Mouse (Mus musculus) left cerebral cortex, adult 2 months (tissue): ENCODE measurements around the gene Arhgef10l. TPM values are rescaled to one million over a fixed set of nuclear protein-coding genes. Genes with fewer than 3 reads are reported as not detected.

Experiments used
- DNase-seq, 2 experiments: peaks; one replicate each; pipeline ENCODE4 v3.0.0; 2021 to 2022; ENCODE audit warnings: low spot score in 2 of 2, mixed read lengths in 1 of 2; ENCODE audit errors: extremely low spot score in 1 of 2
- H3K27ac ChIP-seq: fragments of 200-600 bp; 2 replicates; pipeline ENCODE4 v1.8.1; 2022
- H3K4me3 ChIP-seq: fragments of 200-600 bp; 2 replicates; pipeline ENCODE4 v1.8.1; 2022
- CTCF ChIP-seq: fragments of 200-600 bp; IDR thresholded peaks from 2 replicates; pipeline ENCODE4 v1.8.1; 2022; ENCODE audit warnings: antibody characterized with exemption, mild to moderate bottlenecking, moderate library complexity
- intact Hi-C: fragments of 180-260 bp; cut with DNase I; formaldehyde crosslinking; loops from one replicate; pipeline ENCODE4 v1.15.1; 2025
- total RNA-seq, 2 experiments: library from RNA; stranded (reverse); gene quantifications; 2 replicates each; pipeline ENCODE4 v1.2.3; 2021

The Arhgef10l gene
- total RNA-seq, 2 experiments from 2014 or later: 63.2 to 71.5 TPM

DNA sequence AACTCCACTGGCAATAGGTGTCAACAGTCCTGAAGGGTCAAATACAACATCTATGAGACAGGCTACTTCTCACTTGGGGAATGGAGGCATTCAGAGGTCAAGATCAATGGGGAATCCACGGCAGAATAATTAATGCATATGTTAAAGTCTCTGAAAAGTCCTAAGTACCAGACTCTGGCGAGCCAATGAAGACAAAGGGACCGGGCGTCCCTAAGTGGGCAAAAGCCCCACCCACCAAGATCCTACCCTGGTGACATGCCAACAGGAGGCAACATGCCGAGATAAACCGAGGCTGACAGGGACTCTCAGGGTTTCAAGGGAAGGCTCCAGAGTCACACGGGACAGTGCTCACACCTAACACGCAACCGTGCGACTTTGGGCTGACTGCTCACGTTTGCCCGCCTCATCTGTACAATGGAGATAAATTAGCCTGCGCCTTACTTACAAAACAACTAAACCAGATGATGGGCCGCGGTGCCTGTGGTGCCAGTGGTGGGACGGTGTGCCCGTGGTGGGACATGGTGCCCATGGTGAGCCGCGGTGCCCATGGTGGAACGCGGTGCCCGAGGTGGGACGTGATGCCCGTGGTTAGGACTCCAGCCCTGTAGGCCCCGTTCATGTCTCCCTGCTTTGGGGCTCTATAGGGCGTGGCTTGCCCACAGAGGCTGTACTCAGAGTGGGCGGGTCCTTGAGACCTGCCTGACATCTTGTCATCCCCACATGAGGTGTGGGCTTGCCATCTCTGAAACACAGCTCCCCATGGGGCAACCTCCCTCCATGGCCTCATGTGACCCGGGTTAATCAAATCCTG, 26.2 kb downstream of the Arhgef10l start:
- TF ChIP-seq CTCF: no peak
- Histone ChIP-seq H3K4me3 (no peak overlapping the region), H3K27ac (no peak overlapping the region)
- intact Hi-C loops: no loop called here
- DNase-seq: no peak

DNA sequence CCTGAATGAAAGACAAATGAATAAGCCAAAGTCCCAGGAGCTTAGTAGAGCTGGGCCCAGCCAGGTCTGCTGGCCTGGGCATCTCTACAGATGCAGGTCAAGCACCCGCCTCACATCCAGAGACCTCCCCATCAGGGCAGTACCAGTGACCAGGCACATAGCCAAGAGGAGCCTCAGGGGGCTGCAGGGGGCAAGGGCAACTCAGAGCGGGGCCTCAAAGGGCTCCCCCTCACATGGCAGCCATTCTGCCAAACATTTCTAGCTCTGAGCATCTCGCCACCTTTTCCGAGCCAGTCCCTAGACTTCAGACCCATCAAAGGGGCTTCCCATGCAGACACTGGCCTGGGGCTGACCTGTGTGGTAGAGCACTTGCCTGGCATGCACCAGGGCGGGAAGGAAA, 27.2 kb downstream of the Arhgef10l start:
- no peak for DNase-seq
- TF ChIP-seq CTCF: no peak
- no peak overlapping the region for H3K4me3 ChIP-seq
- intact Hi-C loops: no loop called here
- no peak overlapping the region for H3K27ac ChIP-seq

DNA sequence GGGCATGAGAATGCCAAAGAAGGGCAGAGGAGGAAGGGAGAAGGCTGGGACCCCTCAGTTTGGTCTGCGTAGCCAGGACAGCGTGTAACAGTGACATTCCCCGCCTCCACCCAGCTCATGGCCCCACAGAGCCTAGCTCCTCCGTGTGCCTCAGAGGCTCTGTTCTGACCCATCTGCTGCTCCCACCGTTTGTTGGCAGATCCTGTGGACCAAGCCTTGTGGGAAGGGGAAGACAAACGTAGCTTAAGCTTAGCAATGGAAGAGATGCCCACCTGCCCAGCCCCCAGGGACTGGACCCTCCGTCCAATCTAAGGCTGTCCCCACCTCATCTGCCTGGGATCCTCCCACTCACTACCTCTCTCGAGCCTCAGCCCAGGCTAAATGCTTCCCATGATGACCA, 28.5 kb downstream of the Arhgef10l start:
- no peak overlapping the region for H3K4me3 ChIP-seq
- DNase-seq: no peak
- no peak overlapping the region for H3K27ac ChIP-seq
- no peak for TF ChIP-seq CTCF
- intact Hi-C loops: no loop called here

DNA sequence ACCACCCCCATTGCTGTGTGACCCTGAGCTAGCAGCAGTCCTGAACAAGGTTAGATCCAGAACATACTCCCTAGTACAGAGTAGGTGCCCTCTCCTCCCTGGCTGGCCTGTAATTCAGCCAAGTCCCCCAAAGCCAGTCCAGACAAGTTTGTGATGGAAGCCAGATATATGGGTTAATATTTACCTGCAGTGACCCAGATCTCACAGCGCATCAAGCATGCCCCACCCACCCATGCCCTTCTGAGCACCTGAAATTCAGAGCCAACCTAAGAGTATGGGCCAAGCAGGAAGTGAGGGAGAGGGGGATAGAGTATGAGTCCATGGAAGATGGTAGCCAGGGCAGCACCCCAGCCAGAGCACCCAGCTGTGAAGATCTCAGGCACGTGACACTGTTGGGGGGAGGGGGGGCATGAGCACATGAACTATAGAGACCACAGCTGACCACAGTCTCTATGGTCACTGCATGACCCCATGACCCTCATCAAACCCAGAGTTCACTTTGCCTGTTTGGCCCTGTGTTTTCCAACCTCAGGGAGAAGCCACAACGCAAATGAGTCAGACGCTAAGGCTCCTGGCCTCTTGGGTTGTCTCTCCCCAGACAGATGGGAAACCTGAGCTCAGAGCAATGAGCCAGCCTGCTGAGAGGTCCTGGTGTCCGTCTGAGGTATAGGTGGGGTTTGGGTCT, 29.4 kb downstream of the Arhgef10l start:
- TF ChIP-seq CTCF: no peak
- Histone ChIP-seq H3K4me3 (no peak overlapping the region), H3K27ac (no peak overlapping the region)
- intact Hi-C loops: no loop called here
- DNase-seq: no peak

DNA sequence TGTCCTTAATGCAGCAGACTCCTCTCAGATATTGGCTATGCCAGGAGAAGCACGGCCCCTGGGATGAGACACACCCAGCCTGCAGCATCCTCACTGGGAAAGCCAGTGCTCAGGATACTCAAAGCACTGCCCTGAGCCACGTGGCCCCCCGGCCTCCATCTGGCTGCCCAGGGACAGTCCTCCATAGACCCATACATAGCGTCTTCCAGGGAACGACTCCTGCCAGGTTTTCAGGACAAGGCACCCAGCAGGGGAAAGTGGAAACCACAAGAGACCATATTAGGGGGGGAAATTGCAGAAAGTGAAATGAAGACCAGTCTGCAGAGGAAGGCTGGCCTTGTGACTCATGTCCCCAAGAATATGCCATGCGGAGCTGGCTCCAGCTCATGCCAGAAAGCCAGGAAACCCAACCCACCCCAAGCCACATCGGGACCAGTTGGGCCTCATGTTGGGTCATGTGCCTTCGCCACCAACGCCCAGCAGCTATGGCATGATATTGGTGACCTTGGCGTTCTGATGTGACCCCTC, 30.9 kb downstream of the Arhgef10l start:
- Histone ChIP-seq H3K4me3 (no peak overlapping the region), H3K27ac (no peak overlapping the region)
- no peak for TF ChIP-seq CTCF
- DNase-seq: no peak
- intact Hi-C loops: no loop called here

DNA sequence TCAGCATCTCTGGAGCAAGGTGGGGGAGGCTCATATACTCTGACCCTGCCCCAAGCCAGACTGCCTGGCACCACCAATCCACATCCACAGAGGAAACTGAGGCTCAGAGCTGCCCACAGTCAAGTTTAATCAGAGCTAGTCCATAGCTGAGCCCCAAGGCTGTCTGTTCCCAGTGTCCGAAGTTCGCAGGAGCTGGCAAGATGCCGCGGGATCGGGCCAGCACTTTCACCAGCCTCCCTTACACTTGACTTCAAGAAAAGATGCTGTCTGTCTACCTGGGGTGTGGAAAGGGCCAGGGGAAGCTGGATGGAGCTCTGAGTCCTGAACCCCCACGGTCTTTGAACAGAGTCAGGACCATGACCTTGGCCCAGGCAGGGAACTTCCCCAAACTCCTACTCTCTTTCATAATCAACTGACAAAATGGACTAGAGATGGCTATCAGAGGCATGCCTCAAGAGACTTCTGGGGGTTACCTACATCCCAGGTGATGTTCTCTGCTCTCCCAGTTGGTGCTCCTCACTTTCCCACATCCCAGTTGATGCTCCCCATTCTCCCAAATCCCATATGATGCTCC, 34.4 kb downstream of the Arhgef10l start:
- intact Hi-C loops: no loop called here
- no peak for DNase-seq
- Histone ChIP-seq H3K4me3 (no peak overlapping the region), H3K27ac (peak overlapping the region; percentile 53)
- TF ChIP-seq CTCF: no peak

DNA sequence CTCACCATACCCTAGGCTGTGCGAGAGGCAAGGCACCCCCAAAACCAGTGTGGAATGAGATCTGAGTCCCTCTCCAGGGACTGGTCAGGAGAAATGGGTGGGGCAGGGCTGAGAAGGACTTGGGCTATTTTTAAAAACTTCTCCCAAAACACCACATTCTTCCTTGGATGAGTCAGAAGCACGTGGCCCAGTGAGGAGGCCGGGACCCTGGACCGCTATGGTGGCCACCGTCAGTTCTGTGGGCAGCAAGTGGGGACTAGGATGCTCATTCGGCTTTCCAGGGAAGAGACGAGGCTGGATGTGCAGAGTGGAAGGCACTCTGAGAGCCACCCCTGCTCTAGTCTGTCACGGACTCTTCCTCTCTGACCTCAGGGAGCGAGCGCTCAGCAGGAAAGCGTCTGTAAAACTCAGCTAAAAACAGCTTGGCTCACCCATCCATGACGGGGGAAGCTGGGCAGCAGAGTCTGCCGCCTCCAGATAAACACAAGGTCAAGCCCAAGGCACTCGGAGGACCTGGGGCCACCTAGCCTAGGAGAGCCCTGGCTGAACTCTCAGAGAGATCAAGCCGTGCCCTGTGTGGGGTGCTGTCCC, 35.1 kb downstream of the Arhgef10l start:
- Histone ChIP-seq H3K27ac (peak overlapping the region; percentile 53), H3K4me3 (no peak overlapping the region)
- TF ChIP-seq CTCF: no peak
- DNase-seq: peak in 1 of 2 experiments; percentile 40
- intact Hi-C loops: no loop called here

DNA sequence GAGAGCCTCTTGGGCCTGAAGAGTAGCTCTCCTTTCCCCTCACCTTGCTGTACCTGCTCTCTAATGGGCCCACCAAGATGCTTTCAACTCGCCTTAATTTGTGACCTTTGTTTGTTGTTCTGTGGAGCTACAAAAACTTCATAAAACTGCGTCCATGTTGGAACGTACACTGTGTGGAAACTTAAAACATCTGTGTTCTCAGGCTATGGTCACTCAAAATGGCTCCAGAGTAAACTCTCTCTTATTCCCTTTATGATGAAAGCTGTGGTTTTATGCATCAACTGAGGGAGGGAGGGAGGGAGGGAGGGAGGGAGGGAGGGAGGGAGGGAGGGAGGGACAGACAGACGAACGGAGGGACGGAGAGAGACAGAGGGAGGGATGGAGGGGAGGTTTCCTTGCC, 35.7 kb downstream of the Arhgef10l start:
- no peak for TF ChIP-seq CTCF
- no peak overlapping the region for H3K4me3 ChIP-seq
- intact Hi-C loops: no loop called here
- no peak overlapping the region for H3K27ac ChIP-seq
- no peak for DNase-seq

DNA sequence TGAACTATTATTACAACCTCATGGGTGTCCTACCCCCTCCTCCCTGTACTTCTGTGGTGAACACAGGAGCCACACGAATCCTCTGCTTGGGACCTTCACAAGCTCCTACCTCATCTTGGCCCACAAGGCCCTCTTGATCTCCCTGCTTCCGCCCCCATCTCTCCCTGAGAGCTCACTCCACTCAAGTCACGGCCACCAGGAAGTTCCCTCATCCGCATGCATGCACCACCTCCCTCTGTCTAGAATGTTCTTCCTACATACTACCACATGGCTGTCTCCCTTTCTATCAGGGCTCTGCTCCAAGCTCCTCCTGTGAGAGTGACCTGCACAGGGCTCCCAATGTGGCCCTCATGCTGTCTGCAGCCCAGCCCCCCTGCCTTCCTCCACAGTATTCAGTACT, 36.8 kb downstream of the Arhgef10l start:
- Histone ChIP-seq H3K27ac (no peak overlapping the region), H3K4me3 (no peak overlapping the region)
- DNase-seq: no peak
- intact Hi-C loops: no loop called here
- TF ChIP-seq CTCF: no peak

DNA sequence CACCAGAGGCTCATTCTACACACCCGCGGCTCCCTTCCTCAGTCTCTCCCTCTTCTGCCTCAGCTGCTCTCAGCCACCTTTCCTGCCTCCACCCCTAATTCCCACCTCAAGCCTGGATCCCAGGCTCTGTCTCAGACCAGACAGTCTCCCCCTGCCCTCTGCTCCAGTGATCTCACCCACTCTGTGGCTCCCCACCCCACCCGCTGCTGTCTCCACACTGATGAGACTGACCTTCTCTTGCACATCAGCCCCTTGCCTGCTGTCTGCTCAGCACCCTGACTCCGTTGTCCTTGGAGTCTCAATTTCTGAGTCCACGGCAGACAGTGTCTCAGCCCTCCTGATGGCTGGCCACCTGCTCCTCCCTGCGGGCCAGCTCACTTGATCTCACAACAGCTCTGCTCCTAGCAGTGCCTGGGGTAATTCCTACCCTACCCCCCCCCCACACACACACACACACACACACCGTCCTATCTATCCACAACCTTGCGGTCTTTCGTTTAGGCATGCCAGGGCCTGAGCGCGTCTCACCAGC, 37.3 kb downstream of the Arhgef10l start:
- DNase-seq: no peak
- Histone ChIP-seq H3K27ac (no peak overlapping the region), H3K4me3 (no peak overlapping the region)
- intact Hi-C loops: no loop called here
- no peak for TF ChIP-seq CTCF

DNA sequence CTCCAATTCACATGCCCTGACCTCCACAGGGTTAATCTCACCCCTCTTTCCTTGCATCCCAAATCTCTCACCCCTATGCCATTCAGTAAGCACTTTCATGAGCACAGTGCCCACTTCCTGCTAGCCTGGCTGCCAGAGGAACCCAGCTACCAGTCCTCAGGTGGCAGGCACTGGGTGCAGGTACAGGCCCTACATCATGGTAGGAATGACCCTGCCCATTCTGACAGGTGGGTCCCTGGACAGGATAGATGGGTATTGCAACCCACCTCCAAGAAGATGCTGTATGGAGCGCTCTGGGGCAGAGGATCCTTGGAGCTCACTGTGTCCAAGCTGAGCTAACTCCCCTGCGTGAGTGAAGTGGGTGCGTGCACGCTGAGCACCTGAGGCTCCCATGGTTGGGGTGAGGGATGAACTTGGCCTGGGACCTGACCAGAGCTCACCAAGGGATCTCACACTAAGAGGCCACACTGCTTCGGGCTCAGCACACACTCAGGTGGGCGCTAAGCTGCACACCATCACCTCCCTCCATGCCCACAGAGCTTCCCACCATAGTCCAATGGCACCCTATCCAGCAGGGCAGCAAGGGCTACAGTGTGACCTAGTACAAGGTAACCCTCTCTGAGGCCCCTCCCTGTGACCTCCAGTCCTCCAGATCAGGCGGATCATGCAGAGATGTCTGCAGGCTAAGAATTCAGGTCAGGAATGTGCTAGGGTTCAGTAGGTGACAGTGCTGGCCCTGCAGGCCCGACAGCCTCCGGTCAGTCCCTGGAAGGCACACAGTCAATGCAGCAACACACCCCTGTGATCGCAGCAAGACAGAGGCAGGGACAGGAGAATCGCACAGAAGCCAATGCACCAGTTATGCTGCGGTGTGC, 39.9 kb downstream of the Arhgef10l start:
- H3K27ac ChIP-seq: peak overlapping the region; percentile 24; the same call in 1 of the 2 replicates
- intact Hi-C loops: loop anchor here (2.0 kb wide), 1 partner anchor 31 kb away; no protein-coding TSS in a partner anchor
- no peak for TF ChIP-seq CTCF

More for the DNA sequence above, 39.9 kb downstream of the Arhgef10l start:
- H3K4me3 ChIP-seq: no peak overlapping the region
- DNase-seq: no peak
